Mouse (Mus musculus) olfactory bulb, adult 2 months (tissue): ENCODE measurements around the gene Cdh16.

Experiments
- CTCF ChIP-seq: fragments of 200-500 bp; IDR thresholded peaks from 2 replicates; pipeline ENCODE4 v1.5.1; 2012; ENCODE audit warnings: low read depth, mild to moderate bottlenecking, low read length, moderate library complexity; ENCODE audit not compliant: insufficient read depth
- POLR2A ChIP-seq: fragments of 200-500 bp; IDR thresholded peaks from 2 replicates; pipeline ENCODE4 v1.6.1; 2012; ENCODE audit warnings: mild to moderate bottlenecking, low read depth, low read length, moderate library complexity; ENCODE audit not compliant: insufficient read depth

DNA sequence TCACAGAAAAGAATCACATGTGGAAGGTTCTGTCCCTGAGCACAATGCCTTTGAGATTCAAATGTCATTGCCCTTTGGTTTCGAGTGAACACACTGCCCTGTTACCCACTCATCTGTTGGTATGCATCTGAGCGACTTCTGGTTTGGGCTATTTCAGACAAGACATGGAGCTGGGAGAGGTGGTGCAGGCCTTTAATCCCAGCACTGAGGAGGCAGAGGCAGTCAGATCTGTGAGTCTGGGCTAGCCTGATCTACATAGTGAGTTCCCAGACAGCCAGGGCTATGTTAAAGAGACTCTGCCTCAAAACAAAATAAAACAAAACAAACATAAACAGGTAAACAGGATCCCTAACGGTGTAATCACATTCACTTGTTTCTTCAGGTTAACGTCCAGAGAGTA is 31.4 kb upstream of the Cdh16 start:
- no peak for TF ChIP-seq CTCF
- no peak for TF ChIP-seq POLR2A
